Mouse (Mus musculus) MEL-GATA-1-ER (cell line): ENCODE data around the gene Olfr49.
"Not testable (repeated sequence)": the region's sequence is repeated elsewhere in the genome, so short reads cannot be mapped to it uniquely, and the experiment has no call there.

Experiments
- DNase-seq: peaks from one replicate; pipeline ENCODE4 v3.0.0-alpha.2; 2012; ENCODE audit warnings: low read depth; ENCODE audit errors: extremely low read depth

The Olfr49 gene

DNA sequence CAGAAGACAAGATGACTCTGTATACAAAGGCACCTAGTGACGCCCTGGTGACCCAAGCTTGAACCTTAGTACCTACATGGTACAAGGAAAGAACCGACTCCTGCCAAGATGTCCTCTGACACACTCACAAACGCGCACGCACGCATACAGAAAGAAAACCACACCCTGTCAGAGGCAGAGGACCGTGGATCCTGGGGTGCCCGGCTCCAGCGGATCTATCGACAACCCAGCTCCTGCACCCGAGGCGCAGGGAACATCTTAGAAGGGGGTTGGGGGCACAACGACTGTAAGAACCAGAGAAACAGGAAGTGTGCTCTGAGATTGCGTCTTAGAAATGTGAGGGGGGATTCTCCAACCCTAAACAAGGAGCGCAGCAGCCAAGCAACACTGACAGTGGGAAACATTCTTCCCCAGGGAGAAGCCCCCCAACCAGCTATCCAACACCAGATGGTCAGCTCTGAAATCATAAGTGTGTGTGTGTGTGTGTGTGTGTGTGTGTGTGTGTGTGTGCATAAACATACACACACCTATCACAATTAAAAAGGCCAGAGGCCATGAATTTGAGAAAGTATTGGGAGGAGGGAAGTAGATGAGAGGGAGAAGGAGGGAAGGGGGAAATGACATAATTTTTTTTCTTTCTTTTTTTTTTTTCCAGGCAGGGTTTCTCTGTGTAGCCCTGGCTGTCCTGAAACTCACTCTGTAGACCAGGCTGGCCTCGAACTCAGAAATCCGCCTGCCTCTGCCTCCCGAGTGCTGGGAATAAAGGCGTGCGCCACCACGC lies 53.4 kb downstream of the Olfr49 start:
- no peak for DNase-seq

DNA sequence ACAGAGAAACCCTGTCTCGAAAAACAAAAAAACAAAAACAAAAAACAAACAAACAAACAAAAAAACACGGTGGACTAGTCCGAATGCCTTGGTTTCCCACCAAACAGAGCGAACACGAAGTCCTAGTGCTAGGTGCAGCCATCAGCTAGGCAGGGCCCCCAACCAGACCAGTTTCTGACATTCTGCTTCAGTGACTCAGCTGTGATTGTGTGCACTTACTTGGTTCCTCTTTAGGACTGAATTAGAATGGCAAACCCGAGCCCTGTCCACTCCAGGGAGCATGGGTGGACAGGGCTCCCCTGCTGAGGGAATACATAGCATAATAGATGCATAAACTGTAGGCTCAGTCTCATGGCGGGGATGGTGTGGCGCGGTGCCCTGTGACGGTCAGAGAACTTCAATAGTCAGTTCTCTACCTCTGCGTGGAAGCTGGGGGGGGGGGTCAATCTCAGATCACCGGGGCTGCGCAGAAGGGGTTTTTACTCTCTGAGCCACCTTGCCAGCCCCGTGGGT lies 54.0 kb downstream of the Olfr49 start:
- no peak for DNase-seq

DNA sequence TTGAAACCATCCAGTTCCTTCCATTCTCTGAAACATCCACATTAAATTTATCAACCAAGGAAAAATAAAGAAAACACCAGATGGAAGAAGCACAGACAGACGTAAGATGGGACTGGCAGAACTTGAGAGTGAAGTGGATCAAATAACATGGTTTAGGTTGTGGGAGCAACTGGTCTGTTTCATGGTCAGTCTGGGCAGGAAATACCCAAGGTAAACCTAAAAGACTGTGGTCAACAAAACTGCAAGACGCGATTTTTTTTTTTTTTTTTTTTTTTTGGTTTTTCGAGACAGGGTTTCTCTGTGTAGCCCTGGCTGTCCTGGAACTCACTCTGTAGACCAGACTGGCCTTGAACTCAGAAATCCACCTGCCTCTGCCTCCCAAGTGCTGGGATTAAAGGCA lies 54.9 kb downstream of the Olfr49 start:
- DNase-seq: not testable (repeated sequence)

DNA sequence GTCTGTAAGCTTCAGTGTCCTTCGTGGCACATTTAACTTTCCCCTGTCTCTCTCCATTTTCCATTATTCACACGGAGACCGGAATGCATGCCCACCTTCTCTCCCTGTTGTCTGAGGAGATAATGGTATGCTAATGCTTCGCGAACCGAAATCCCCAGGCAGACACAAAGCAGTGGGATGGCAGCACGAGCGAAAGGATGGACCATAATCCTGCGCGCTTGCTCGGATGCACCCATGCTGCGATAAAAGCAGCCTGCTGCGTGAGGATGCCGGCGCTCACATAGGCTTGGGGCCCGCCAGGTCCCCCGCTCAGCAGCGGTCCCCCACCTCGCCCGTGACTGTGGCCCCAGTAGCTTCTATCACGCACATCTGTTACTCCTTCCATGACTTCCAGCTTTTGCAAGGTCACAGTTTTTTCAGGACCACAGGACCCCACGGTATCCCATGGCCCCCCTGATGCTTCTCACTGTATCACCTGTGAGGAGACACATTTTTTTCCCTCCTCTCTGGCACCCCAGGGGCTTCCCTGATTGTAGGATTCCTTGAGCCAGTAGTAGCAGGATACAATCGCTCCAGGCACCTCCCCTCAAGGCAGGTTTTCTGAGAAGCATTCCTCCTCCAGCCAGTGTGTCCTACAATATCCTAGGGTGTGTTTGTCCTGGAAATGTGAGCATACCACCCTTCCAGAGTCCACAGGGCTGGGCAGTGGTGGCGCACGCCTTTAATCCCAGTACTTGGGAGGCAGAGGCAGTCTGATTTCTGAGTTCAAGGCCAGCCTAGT lies 55.6 kb downstream of the Olfr49 start:
- DNase-seq: no peak

- no peak for DNase-seq
Observed at GRCm38 (mm10) chr14:54228501-54228900, 56.2 kb downstream of the Olfr49 start.
